Mouse (Mus musculus): ENCODE measurements around the gene Mtg1.
A peak's percentile ranks its signal among the peaks of the same experiment; 100 is the strongest.
"Not testable (repeated sequence)": the region's sequence is repeated elsewhere in the genome, so short reads cannot be mapped to it uniquely, and the experiment has no call there.

Gene Mtg1

GRCm38 (mm10) chr7:140126934-140127333 is 10.4 kb upstream of the Mtg1 start:
- DNase-seq (ENCODE audit: low spot score in 2 of 2): no peak

- DNase-seq (ENCODE audit: low spot score in 2 of 2): no peak
Measured at GRCm38 (mm10) chr7:140127911-140128310, 9.5 kb upstream of the Mtg1 start.

GRCm38 (mm10) chr7:140132184-140132583 is 5.2 kb upstream of the Mtg1 start:
- DNase-seq (ENCODE audit: low spot score in 2 of 2): not testable (repeated sequence)

- not testable (repeated sequence) for DNase-seq (ENCODE audit: low spot score in 2 of 2)
Measured at GRCm38 (mm10) chr7:140134033-140134432, 3.3 kb upstream of the Mtg1 start.

- peak; percentile 47 to 61 for DNase-seq (ENCODE audit: low spot score in 2 of 2)
Measured at GRCm38 (mm10) chr7:140135106-140135770, 2.1 kb upstream of the Mtg1 start.

GRCm38 (mm10) chr7:140138021-140138310 is 602 bp downstream of the Mtg1 start:
- DNase-seq (ENCODE audit: low spot score in 2 of 2): no peak

- peak; percentile 60 to 71 for DNase-seq (ENCODE audit: low spot score in 2 of 2)
Measured at GRCm38 (mm10) chr7:140141350-140141749, 4.0 kb downstream of the Mtg1 start.

GRCm38 (mm10) chr7:140144550-140144949 is 7.2 kb downstream of the Mtg1 start:
- no peak for DNase-seq (ENCODE audit: low spot score in 2 of 2)

GRCm38 (mm10) chr7:140153383-140153782 is 16.0 kb downstream of the Mtg1 start:
- no peak for DNase-seq (ENCODE audit: low spot score in 2 of 2)

- DNase-seq (ENCODE audit: low spot score in 2 of 2): no peak
Measured at GRCm38 (mm10) chr7:140153829-140154217, 16.5 kb downstream of the Mtg1 start.

- no peak for DNase-seq (ENCODE audit: low spot score in 2 of 2)
Measured at GRCm38 (mm10) chr7:140154218-140154927, 17.0 kb downstream of the Mtg1 start, which contains the start of gene Sprn. Gene Sprn, minus strand, starts transcription at chr7:140154877.

GRCm38 (mm10) chr7:140160363-140160762 is 23.0 kb downstream of the Mtg1 start:
- no peak for DNase-seq (ENCODE audit: low spot score in 2 of 2)

- no peak for DNase-seq (ENCODE audit: low spot score in 2 of 2)
Measured at GRCm38 (mm10) chr7:140164664-140165063, 27.3 kb downstream of the Mtg1 start, which contains the start of gene Olfr522. Gene Olfr522, minus strand, starts transcription at chr7:140164764.

- DNase-seq (ENCODE audit: low spot score in 2 of 2): no peak
Measured at GRCm38 (mm10) chr7:140167950-140168349, 30.6 kb downstream of the Mtg1 start.

- no peak for DNase-seq (ENCODE audit: low spot score in 2 of 2)
Measured at GRCm38 (mm10) chr7:140169386-140169785, 32.0 kb downstream of the Mtg1 start.

- DNase-seq (ENCODE audit: low spot score in 2 of 2): no peak
Measured at GRCm38 (mm10) chr7:140170863-140171262, 33.5 kb downstream of the Mtg1 start.

- no peak for DNase-seq (ENCODE audit: low spot score in 2 of 2)
Measured at GRCm38 (mm10) chr7:140172936-140173335, 35.6 kb downstream of the Mtg1 start, which contains the start of gene Olfr523. Gene Olfr523, plus strand, starts transcription at chr7:140173217.

GRCm38 (mm10) chr7:140179176-140179575 is 41.8 kb downstream of the Mtg1 start:
- DNase-seq (ENCODE audit: low spot score in 2 of 2): no peak

GRCm38 (mm10) chr7:140180692-140181091 is 43.3 kb downstream of the Mtg1 start:
- no peak for DNase-seq (ENCODE audit: low spot score in 2 of 2)

GRCm38 (mm10) chr7:140184206-140184605 is 46.8 kb downstream of the Mtg1 start:
- DNase-seq (ENCODE audit: low spot score in 2 of 2): no peak

GRCm38 (mm10) chr7:140186646-140187620 is 49.6 kb downstream of the Mtg1 start:
- peak; percentile 19 to 30 for DNase-seq (ENCODE audit: low spot score in 2 of 2)
